Mouse (Mus musculus) C2C12 (cell line): ENCODE measurements around the gene Rpgrip1.

Experiments used
- CEBPB ChIP-seq: IDR thresholded peaks from one replicate; pipeline ENCODE4 v1.6.1; 2011; ENCODE audit warnings: low read depth, mild to moderate bottlenecking, control low read depth, moderate library complexity
- CTCF ChIP-seq: IDR thresholded peaks from one replicate; pipeline ENCODE4 v1.5.1; 2011; ENCODE audit not compliant: control insufficient read depth, insufficient read depth, insufficient read length
- FOSL1 ChIP-seq: IDR thresholded peaks from one replicate; pipeline ENCODE4 v1.8.0; 2011; ENCODE audit warnings: mild to moderate bottlenecking, low read length; ENCODE audit not compliant: poor library complexity, insufficient read depth, severe bottlenecking
- MYOD1 ChIP-seq: IDR thresholded peaks from one replicate; pipeline ENCODE4 v1.6.1; 2011; ENCODE audit warnings: low read depth; ENCODE audit not compliant: control insufficient read depth, insufficient read length
- MYOG ChIP-seq: IDR thresholded peaks from one replicate; pipeline ENCODE4 v1.6.1; 2011; ENCODE audit not compliant: control insufficient read depth, insufficient read length; ENCODE audit errors: extremely low read depth
- USF1 ChIP-seq: IDR thresholded peaks from one replicate; pipeline ENCODE4 v1.6.1; 2011; ENCODE audit warnings: low read depth, mild to moderate bottlenecking, control low read depth, moderate library complexity

- TF ChIP-seq CTCF (no peak), USF1 (no peak), MYOD1 (no peak), FOSL1 (no peak), CEBPB (no peak), MYOG (no peak)
These were observed 14.1 kb downstream of the Rpgrip1 start for GRCm38 (mm10) chr14:52124636-52125035.
